Mouse (Mus musculus) heart, postnatal 0 days (tissue): ENCODE measurements around the gene Pld3. TPM values are rescaled to one million over a fixed set of nuclear protein-coding genes. Genes with fewer than 3 reads are reported as not detected.

Source experiments
- ATAC-seq: fragments of 200-750 bp; cut with Nextera tagmentation; 2 replicates; pipeline ENCODE4 v1.8.0; 2017; ENCODE audit warnings: low read depth, moderate number of reproducible peaks, moderate library complexity; ENCODE audit not compliant: insufficient read depth
- DNase-seq: peaks from one replicate; pipeline ENCODE4 v3.0.0-alpha.2; 2016; ENCODE audit warnings: low spot score
- H3K27ac ChIP-seq: fragments of 300-500 bp; sonication (generic); 2 replicates; pipeline ENCODE4 v1.5.1; 2014; ENCODE audit warnings: low read depth, mild to moderate bottlenecking
- H3K27me3 ChIP-seq: fragments of 300-500 bp; sonication (generic); 2 replicates; pipeline ENCODE4 v1.6.1; 2014; ENCODE audit warnings: low read length, mixed read lengths; ENCODE audit not compliant: control insufficient read depth, insufficient read depth
- H3K36me3 ChIP-seq: fragments of 300-500 bp; sonication (generic); replicated peaks from 2 replicates; pipeline ENCODE4 v1.6.1; 2014; ENCODE audit warnings: low read length, mixed read lengths; ENCODE audit not compliant: control insufficient read depth, insufficient read depth
- H3K4me1 ChIP-seq: fragments of 300-500 bp; sonication (generic); 2 replicates; pipeline ENCODE4 v1.6.1; 2014; ENCODE audit warnings: antibody characterized with exemption; ENCODE audit not compliant: control insufficient read depth, insufficient read depth
- H3K4me2 ChIP-seq: fragments of 300-500 bp; sonication (generic); 2 replicates; pipeline ENCODE4 v1.6.1; 2014; ENCODE audit warnings: low read depth, mild to moderate bottlenecking, low read length, moderate library complexity
- H3K4me3 ChIP-seq: fragments of 300-500 bp; sonication (generic); 2 replicates; pipeline ENCODE4 v1.5.1; 2014; ENCODE audit warnings: low read depth, low read length
- H3K9ac ChIP-seq: fragments of 300-500 bp; sonication (generic); replicated peaks from 2 replicates; pipeline ENCODE4 v1.6.1; 2014; ENCODE audit warnings: low read depth, low read length, mixed read lengths
- H3K9me3 ChIP-seq: fragments of 300-500 bp; sonication (generic); replicated peaks from 2 replicates; pipeline ENCODE4 v1.6.1; 2016; ENCODE audit warnings: low read length; ENCODE audit not compliant: control insufficient read depth
- CTCF ChIP-seq: IDR thresholded peaks from 2 replicates; pipeline ENCODE4 v1.5.1; 2016; ENCODE audit warnings: antibody characterized with exemption, control low read depth, low read depth
- EP300 ChIP-seq: IDR thresholded peaks from 2 replicates; pipeline ENCODE4 v1.6.1; 2016; ENCODE audit warnings: antibody characterized with exemption, low read depth
- WGBS: fragments of 180-500 bp; shearing (Covaris S2); extraction: QIAGEN DNeasy Blood & Tissue Kit; methylation state at CpG from one replicate; pipeline ENCODE4 v1.1.7; 2014; 5-methylcytosine and 5-hydroxymethylcytosine counted together
- polyA plus RNA-seq: library from polyadenylated mRNA; unstranded; fragments of >200 nt; fragmentation: Nextera tagmentation; extraction: Ambion mirVana; gene quantifications from 2 replicates; pipeline ENCODE4 v1.2.1, GENCODE M21; 2015
- total RNA-seq: library from RNA; depleted of rRNA; stranded (reverse); fragments of >200 nt; gene quantifications from 2 replicates; pipeline ENCODE4 v1.2.3, GENCODE M21; 2014; ENCODE audit warnings: low replicate concordance; rRNA removed

Pld3 gene
- total and polyA plus RNA-seq, 2 experiments from 2014 or later, result 38.9 to 58.5 TPM

DNA sequence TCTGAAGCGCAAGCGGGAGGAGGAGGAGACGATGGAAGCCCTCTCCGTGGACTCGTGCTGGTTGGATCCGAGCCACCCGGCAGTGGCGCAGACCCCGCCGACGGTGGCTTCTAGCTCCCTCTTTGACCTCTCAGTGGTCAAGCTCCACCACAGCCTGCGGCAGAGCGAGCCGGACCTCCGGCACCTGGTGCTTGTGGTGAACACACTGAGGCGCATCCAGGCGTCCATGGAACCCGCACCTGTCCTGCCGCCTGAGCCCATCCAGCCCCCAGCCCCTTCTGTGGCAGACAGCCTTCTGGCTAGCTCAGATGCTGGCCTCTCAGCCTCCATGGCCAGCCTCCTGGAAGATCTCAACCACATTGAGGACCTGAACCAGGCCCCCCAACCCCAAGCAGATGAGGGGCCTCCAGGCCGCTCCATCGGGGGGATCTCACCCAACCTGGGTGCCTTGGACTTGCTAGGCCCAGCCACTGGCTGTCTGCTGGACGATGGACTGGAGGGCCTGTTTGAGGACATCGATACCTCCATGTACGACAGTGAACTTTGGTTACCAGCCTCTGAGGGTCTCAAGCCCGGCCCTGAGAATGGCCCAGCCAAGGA is 63.6 kb downstream of the Pld3 start:
- peaks cover 19% of the 10 kb centered on the region for H3K4me1 ChIP-seq
- H3K9me3 ChIP-seq, result no peaks in the 10 kb centered on the region
- WGBS, result 88% methylated on average over 25 of the region's 25 CpGs
- H3K4me2 ChIP-seq, result no peak overlapping the region
- DNase-seq (no peak), ATAC-seq (no peak)
- no peak for TF ChIP-seq EP300
- no peak for TF ChIP-seq CTCF
- no peaks in the 10 kb centered on the region for H3K27me3 ChIP-seq
- H3K36me3 ChIP-seq, result peaks cover 11% of the 10 kb centered on the region; the same call in 1 of the 2 replicates
- peak overlapping the region; percentile 95 for H3K27ac ChIP-seq
- no peak overlapping the region for H3K4me3 ChIP-seq
- peak overlapping the region; percentile 23; the same call in 1 of the 2 replicates for H3K9ac ChIP-seq

DNA sequence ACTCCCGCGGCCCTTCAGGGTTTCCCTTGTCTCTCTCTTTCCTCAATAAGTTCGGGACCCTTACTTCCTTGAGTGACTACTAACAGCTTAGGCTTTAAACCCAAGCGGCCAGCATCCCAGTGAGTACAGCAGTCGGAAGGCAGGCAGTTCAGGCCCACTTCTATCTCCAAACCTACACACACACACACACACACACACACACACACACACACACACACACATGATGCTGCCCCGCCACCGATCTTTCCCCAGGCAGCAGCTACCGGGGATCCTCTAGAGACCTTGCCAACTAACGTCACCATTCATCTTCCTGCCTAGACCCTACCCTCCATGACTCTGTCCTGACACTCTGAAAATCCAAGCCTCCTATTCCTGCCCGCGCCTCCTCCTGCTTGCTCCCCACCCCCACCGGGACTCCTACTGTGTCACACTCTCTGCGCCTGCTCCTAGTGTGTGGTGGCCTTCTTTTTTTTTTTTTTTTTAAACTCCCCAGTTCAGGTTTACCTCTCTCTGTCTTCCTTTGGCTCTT is 65.2 kb downstream of the Pld3 start:
- H3K4me1 ChIP-seq, result peaks cover 15% of the 10 kb centered on the region
- under 1% methylated on average over 13 of the region's 13 CpGs for WGBS
- H3K27me3 ChIP-seq, result no peaks in the 10 kb centered on the region
- H3K36me3 ChIP-seq, result peaks cover 11% of the 10 kb centered on the region; the same call in 1 of the 2 replicates
- no peak for ATAC-seq
- DNase-seq, result peak; percentile 72
- H3K9me3 ChIP-seq, result no peaks in the 10 kb centered on the region
- H3K27ac ChIP-seq, result peak overlapping the region; percentile 99
- peak overlapping the region; percentile 90 for H3K9ac ChIP-seq
- peak overlapping the region; percentile 70 for H3K4me2 ChIP-seq
- TF ChIP-seq EP300 (no peak), CTCF (no peak)
- peak overlapping the region; percentile 80 for H3K4me3 ChIP-seq

DNA sequence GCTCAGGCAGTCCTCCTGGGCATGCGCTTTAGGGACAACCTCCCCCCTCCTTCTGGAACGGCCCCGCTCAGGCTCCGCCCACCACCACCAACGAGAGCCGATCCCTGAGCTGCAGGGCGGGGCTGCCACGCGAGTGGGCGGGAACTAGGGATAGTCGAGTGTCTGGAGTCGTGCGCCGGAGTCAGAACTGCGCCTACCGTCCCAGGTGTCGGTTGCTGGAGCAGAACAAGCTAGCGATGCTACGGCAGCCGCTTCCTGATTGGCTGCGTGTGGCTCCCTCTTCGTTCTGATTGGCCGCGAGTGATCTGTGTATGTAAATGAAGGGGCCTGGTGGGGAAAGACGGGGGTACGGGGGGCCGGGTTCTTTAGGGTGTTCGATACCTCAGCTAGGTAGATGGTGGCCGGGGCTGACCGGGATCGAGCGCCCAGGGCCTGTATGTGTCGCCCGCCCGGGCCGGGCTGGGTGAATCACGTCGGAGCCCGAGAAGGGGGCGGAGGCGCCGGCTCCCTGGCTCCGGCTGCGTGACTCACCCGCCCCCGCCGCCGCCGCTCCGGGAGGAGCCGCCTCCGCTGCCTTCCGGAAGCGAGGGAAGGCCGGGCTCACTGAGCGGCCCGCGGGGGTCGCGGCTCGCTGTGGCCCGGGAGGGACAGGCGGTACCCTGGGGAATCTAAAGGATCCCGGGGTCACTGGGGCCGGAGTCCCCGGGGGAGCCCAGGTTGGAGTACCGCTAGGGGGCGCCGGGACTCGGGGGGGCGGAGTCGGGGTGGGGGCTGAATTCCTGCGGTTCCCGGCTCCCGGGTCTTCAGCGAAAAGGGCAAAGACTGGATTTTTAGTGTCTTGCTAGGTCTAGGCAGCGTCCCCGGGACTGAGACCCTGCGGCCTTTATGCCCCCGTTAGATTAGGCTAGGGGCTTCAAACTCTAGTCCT is 66.0 kb downstream of the Pld3 start, which contains the start of gene Sertad1:
TSS of gene Sertad1 (plus strand) at position 141 of the 928 bp plus-strand sequence.
- DNase-seq (peak; percentile 98), ATAC-seq (peak; percentile 87)
- no peak for TF ChIP-seq EP300
- TF ChIP-seq CTCF, result peak; percentile 35
- WGBS, result under 1% methylated on average over 74 of the region's 80 CpGs
- H3K4me3 ChIP-seq, result peak within 1 kb of the TSS; percentile 80
- H3K27ac ChIP-seq, result peak within 1 kb of the TSS; percentile 99
- H3K36me3 ChIP-seq, result peaks cover 11% of the 10 kb centered on the region; the same call in 1 of the 2 replicates
- H3K9ac ChIP-seq, result peak within 1 kb of the TSS; percentile 90
- H3K4me1 ChIP-seq, result peaks cover 15% of the 10 kb centered on the region
- H3K4me2 ChIP-seq, result peak within 1 kb of the TSS; percentile 70
- no peaks in the 10 kb centered on the region for H3K9me3 ChIP-seq
- no peaks in the 10 kb centered on the region for H3K27me3 ChIP-seq

DNA sequence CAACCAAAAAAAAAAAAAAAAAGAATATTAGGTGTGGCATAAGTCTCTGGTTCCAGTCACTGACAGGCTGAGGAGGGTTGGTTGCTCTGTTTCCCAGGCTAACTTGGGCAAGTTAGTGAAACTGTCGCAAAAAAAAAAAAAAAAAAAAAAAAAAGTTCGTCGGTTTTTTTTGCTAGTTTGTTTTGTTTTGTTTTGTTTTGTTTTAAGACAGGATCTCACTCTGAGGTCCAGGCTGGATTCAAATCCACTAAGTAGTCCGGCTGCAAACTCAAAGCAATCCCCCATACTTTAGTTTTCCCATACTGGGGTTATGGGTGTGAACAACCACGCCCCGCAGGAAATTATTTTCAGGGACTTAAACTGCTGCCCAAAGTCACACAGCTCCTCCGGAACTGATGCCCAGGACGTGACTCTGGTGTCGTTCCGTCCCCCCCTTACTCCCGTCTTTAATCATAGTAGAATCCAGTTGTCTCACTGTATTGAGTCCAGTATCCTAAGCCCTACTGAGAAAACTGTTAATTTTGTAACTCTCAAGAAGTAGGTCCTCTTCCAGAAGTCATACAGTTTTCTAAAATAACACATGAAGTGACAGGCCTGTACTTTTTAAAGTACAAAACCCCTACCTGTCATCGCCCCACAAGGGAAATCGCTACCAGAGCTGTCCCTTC is 66.8 kb downstream of the Pld3 start:
- Histone ChIP-seq H3K9me3 (no peaks in the 10 kb centered on the region), H3K9ac (peak overlapping the region; percentile 46), H3K27ac (peak overlapping the region; percentile 99), H3K4me3 (peak overlapping the region; percentile 80), H3K27me3 (no peaks in the 10 kb centered on the region), H3K4me2 (peak overlapping the region; percentile 70), H3K36me3 (peaks cover 11% of the 10 kb centered on the region; the same call in 1 of the 2 replicates), H3K4me1 (peaks cover 10% of the 10 kb centered on the region)
- TF ChIP-seq EP300 (peak; percentile 56; the same call in 1 of the 2 replicates), CTCF (no peak)
- no peak for ATAC-seq
- 2% methylated on average over 13 of the region's 13 CpGs for WGBS
- no peak for DNase-seq

DNA sequence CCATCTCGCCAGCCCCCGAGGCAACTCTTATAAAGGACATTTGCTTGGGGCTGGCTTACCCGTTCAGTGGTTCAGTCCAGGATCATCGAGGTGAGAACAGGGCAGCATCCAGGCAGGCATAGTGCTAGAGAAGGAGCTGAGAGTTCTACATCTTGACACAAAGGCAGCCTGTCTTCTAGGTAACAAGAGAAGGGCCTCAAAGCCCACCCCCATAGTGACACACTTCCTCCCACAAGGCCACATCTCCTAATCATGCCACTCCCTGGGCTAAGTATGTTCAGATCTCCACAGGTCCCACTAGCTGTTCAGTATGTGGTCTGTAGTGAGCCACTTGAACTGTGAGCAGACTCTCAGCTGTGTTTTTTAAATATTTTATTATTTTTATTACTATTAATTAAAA is 69.2 kb downstream of the Pld3 start:
- H3K27ac ChIP-seq, result no peak overlapping the region

More for the DNA sequence above, 69.2 kb downstream of the Pld3 start:
- no peak for TF ChIP-seq CTCF
- TF ChIP-seq EP300, result no peak
- Histone ChIP-seq H3K4me2 (no peak overlapping the region), H3K9me3 (no peaks in the 10 kb centered on the region), H3K9ac (no peak overlapping the region), H3K4me3 (no peak overlapping the region), H3K4me1 (peaks cover 10% of the 10 kb centered on the region), H3K27me3 (no peaks in the 10 kb centered on the region), H3K36me3 (0 out of 2 replicates have a peak, but pooled peaks cover 3% of the 10 kb centered on the region)
- no peak for ATAC-seq
- WGBS, result 85% methylated on average over 4 of the region's 4 CpGs
- no peak for DNase-seq

Other genes with a start within 250 kb of the Pld3 start
- gene Ltbp4, start 215.5 kb downstream of the Pld3 start, total RNA-seq, result 150 TPM in 2 replicates
- 56.9 and 61.7 TPM in 2 replicates for gene Ltbp4, start 215.5 kb downstream of the Pld3 start, polyA plus RNA-seq
- 16.7 and 21.0 TPM in 2 replicates for gene Shkbp1, start 197.2 kb downstream of the Pld3 start, total RNA-seq
- 14.2 and 18.3 TPM in 2 replicates for gene Shkbp1, start 197.2 kb downstream of the Pld3 start, polyA plus RNA-seq
- 2.0 TPM in 1 of 2 replicates, not detected in the other for gene Gm20479, start 195.8 kb downstream of the Pld3 start, total RNA-seq
- gene Gm20479, start 195.8 kb downstream of the Pld3 start, polyA plus RNA-seq, result 0.46 TPM in 1 of 2 replicates, not detected in the other
- 0.12 TPM in 1 of 2 replicates, not detected in the other for gene Sptbn4, start 105.5 kb downstream of the Pld3 start, total RNA-seq
- gene Sptbn4, start 105.5 kb downstream of the Pld3 start, polyA plus RNA-seq, result 0.05 and 0.07 TPM in 2 replicates
- 36.4 and 59.7 TPM in 2 replicates for gene Blvrb, start 105.2 kb downstream of the Pld3 start, total RNA-seq
- gene Blvrb, start 105.2 kb downstream of the Pld3 start, polyA plus RNA-seq, result 33.3 and 34.4 TPM in 2 replicates
- gene Sertad3, start 79.5 kb downstream of the Pld3 start, total RNA-seq, result 4.3 and 11.4 TPM in 2 replicates
- gene Sertad3, start 79.5 kb downstream of the Pld3 start, polyA plus RNA-seq, result 16.9 and 20.8 TPM in 2 replicates
- gene Sertad1, start 66.3 kb downstream of the Pld3 start, total RNA-seq, result 23.4 and 70.5 TPM in 2 replicates
- 30.8 and 31.0 TPM in 2 replicates for gene Sertad1, start 66.3 kb downstream of the Pld3 start, polyA plus RNA-seq
- gene Prx, start 53.9 kb downstream of the Pld3 start, total RNA-seq, result 1.9 and 2.2 TPM in 2 replicates
- gene Prx, start 53.9 kb downstream of the Pld3 start, polyA plus RNA-seq, result 1.1 TPM in 2 replicates
- gene Hipk4, start 30.0 kb downstream of the Pld3 start, total RNA-seq, result 0.23 and 1.1 TPM in 2 replicates
- gene Hipk4, start 30.0 kb downstream of the Pld3 start, polyA plus RNA-seq, result 0.15 and 0.18 TPM in 2 replicates
- gene 2310022A10Rik, start within 50 bp of the Pld3 start, total RNA-seq, result 3.8 and 21.3 TPM in 2 replicates
- 39.7 and 41.8 TPM in 2 replicates for gene 2310022A10Rik, start within 50 bp of the Pld3 start, polyA plus RNA-seq
- gene Akt2, start 38.3 kb upstream of the Pld3 start, total RNA-seq, result 129 and 138 TPM in 2 replicates
- 74.0 and 80.5 TPM in 2 replicates for gene Akt2, start 38.3 kb upstream of the Pld3 start, polyA plus RNA-seq
- not detected in 2 replicates for gene Ttc9b, start 100.7 kb upstream of the Pld3 start, total RNA-seq
- gene Ttc9b, start 100.7 kb upstream of the Pld3 start, polyA plus RNA-seq, result not detected in 2 replicates
- 18.4 and 23.2 TPM in 2 replicates for gene Map3k10, start 121.4 kb upstream of the Pld3 start, total RNA-seq
- gene Map3k10, start 121.4 kb upstream of the Pld3 start, polyA plus RNA-seq, result 2.5 and 3.0 TPM in 2 replicates
- gene Zfp607b, start 136.1 kb upstream of the Pld3 start, total RNA-seq, result 1.4 and 2.5 TPM in 2 replicates
- gene Zfp607b, start 136.1 kb upstream of the Pld3 start, polyA plus RNA-seq, result 2.1 and 2.4 TPM in 2 replicates
- gene Zfp60, start 178.2 kb upstream of the Pld3 start, total RNA-seq, result 3.8 and 4.1 TPM in 2 replicates
- 11.0 and 11.1 TPM in 2 replicates for gene Zfp60, start 178.2 kb upstream of the Pld3 start, polyA plus RNA-seq